Comparison of ENCODE assay signal across 8 mouse cellular contexts in the genomic region with DNA sequence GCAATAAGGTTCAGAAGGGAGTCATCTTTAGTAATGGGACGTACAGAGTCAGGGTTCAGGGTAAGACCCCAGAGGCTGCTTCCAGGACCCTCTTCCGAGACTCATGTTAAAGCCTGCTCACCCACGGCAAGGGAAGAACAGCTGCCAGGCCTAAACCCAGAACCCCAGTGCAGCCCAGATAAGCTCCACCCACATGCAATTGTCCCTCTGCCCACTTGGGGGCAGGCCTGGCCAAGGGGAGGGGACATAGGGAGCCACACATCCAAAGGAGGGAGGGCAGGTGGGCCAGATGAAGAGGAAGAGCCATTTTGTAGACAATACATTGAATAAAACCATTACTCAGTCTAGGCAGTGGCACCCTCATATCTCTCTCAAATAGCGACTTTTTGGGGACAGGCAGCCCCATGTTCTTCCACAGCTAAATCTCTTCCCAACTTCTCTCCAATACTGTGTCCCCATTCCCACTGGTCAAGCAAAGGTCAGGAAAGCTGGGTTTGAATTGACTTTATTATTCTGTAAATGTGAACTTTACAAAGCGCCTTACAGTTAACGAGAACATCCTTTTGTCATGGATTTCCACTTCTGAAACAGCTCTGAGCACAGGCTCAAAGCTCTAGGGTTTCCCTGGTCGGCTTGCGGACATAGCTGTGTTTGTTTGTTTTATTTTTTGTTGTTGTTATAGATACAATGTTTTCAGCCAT. TPM values are rescaled to one million over a fixed set of nuclear protein-coding genes. Genes with fewer than 3 reads are reported as not detected.
DNase-seq lines count a peak whose midpoint lies in the region; ATAC-seq and TF ChIP-seq lines count a peak whose summit lies in the region.

No protein-coding gene starts in this region.

- H3K9ac ChIP-seq in heart, adult 2 months (ENCODE audit: low read depth, low read length): no peak overlapping the region
- H3K9ac ChIP-seq in liver, embryonic 13.5 days: no peak overlapping the region

- H3K9me3 ChIP-seq in liver, embryonic 13.5 days (replicated peaks): no peaks in the 10 kb centered on the region

- no peaks in the 10 kb centered on the region for H3K27me3 ChIP-seq in heart, adult 2 months (ENCODE audit: control insufficient read depth, insufficient read depth, low read length)
- H3K27me3 ChIP-seq in liver, embryonic 13.5 days: 0 out of 2 replicates have a peak, but pooled peaks cover 3% of the 10 kb centered on the region
- H3K27me3 ChIP-seq in splenic B cell, adult 2 months (ENCODE audit: control insufficient read depth, insufficient read depth, low read length, poor library complexity, severe bottlenecking): no peaks in the 10 kb centered on the region

- intact Hi-C loops in heart, adult 2 months (cut with DNase I): loop anchor here (1.0 to 10.0 kb wide), 3 partner anchors 57 to 220 kb away; no protein-coding TSS in a partner anchor

- H3K79me2 ChIP-seq in heart, adult 2 months (replicated peaks; ENCODE audit: control insufficient read depth, insufficient read depth, low read length): no peaks in the 10 kb centered on the region

- 48% methylated on average over 8 of the region's 8 CpGs for WGBS in heart, adult 2 months
- WGBS in liver, embryonic 13.5 days (ENCODE audit: insufficient replicate concordance): 42% methylated on average over 8 of the region's 8 CpGs

- no peaks in the 10 kb centered on the region for H3K36me3 ChIP-seq in heart, adult 2 months (ENCODE audit: control insufficient read depth, insufficient read depth, low read length)
- H3K36me3 ChIP-seq in liver, embryonic 13.5 days: no peaks in the 10 kb centered on the region
- no peaks in the 10 kb centered on the region for H3K36me3 ChIP-seq in splenic B cell, adult 2 months (ENCODE audit: control insufficient read depth, insufficient read depth, low read length, poor library complexity, severe bottlenecking)

- no peak for TF ChIP-seq POLR2A in heart, adult 2 months (IDR thresholded peaks at IDR 0.05; ENCODE audit: insufficient read depth, low read depth, low read length)

- DNase-seq in 3T3-L1 (ENCODE audit: low read depth, low spot score): peak; percentile 82
- peak; percentile 83 for DNase-seq in adrenal gland, adult 2 months
- peak; percentile 51 for DNase-seq in embryo, embryonic 11.5 days (ENCODE audit: low read depth, low spot score)
- DNase-seq in heart, adult 2 months: peak; percentile 64 to 74
- DNase-seq in kidney, adult 9 months: peak; percentile 75
- peak; percentile 68 for DNase-seq in liver, embryonic 13.5 days
- DNase-seq in natural killer cell, adult 2 months (ENCODE audit: low spot score in 2 of 2): peak; percentile 40 to 65
- peak; percentile 77 for DNase-seq in splenic B cell, adult 2 months (ENCODE audit: low read depth, low spot score)

- ATAC-seq in liver, embryonic 13.5 days (ENCODE audit: low read depth): peak; percentile 73

- peak; percentile 80; the same call in 1 of the 2 replicates for TF ChIP-seq EP300 in heart, adult 2 months (IDR thresholded peaks at IDR 0.05; ENCODE audit: insufficient read depth, low read depth, low read length)

- H3K4me3 ChIP-seq in heart, adult 2 months: no peak overlapping the region
- no peak overlapping the region for H3K4me3 ChIP-seq in liver, embryonic 13.5 days (replicated peaks)

- no peak overlapping the region for H3K4me2 ChIP-seq in liver, embryonic 13.5 days

- H3K4me1 ChIP-seq in heart, adult 2 months (ENCODE audit: control insufficient read depth, insufficient read depth, low read length): no peaks in the 10 kb centered on the region
- peaks cover 15% of the 10 kb centered on the region for H3K4me1 ChIP-seq in liver, embryonic 13.5 days (replicated peaks)

- TF ChIP-seq CTCF in heart, adult 2 months (IDR thresholded peaks at IDR 0.05): peak; percentile 91

- no peak overlapping the region for H3K27ac ChIP-seq in heart, adult 2 months
- no peak overlapping the region for H3K27ac ChIP-seq in liver, embryonic 13.5 days

RNA-seq across cellular contexts. Expression of gene Ubac1, which starts 33.6 kb away (rescaled TPM):
- total RNA-seq in adrenal gland, adult 2 months (2021): 10 to 100 TPM; 32.9 to 40.0 TPM
- 37.8 and 42.3 TPM in 2 replicates for polyA plus RNA-seq in adrenal gland, adult 2 months (2012; rRNA removed)
- total RNA-seq in heart, adult 2 months (2021): 10 to 100 TPM; 86.3 to 92.0 TPM
- 116 and 139 TPM in 2 replicates for polyA plus RNA-seq in heart, adult 2 months (2012; rRNA removed)
- 488 and 502 TPM in 2 replicates for polyA plus RNA-seq in liver, embryonic 13.5 days (2015; fragmentation: Nextera tagmentation; extraction: Ambion mirVana)
